Mouse (Mus musculus) heart, postnatal 36 days (tissue): ENCODE data around the gene Olfr1196. TPM values are rescaled to one million over a fixed set of nuclear protein-coding genes. Genes with fewer than 3 reads are reported as not detected.
"Not testable (repeated sequence)": the region's sequence is repeated elsewhere in the genome, so short reads cannot be mapped to it uniquely, and the experiment has no call there.

ENCODE experiments used
- DNase-seq, 2 experiments: peaks; one replicate each; pipeline ENCODE4 v3.0.0; 2021 to 2022
- intact Hi-C: fragments of 180-260 bp; cut with DNase I; formaldehyde crosslinking; loops from one replicate; pipeline ENCODE4 v1.15.1; 2025
- total RNA-seq, 2 experiments: library from RNA; stranded (reverse); gene quantifications; 2 replicates each; pipeline ENCODE4 v1.2.3; 2021

Gene Olfr1196
- total RNA-seq = not detected

DNA sequence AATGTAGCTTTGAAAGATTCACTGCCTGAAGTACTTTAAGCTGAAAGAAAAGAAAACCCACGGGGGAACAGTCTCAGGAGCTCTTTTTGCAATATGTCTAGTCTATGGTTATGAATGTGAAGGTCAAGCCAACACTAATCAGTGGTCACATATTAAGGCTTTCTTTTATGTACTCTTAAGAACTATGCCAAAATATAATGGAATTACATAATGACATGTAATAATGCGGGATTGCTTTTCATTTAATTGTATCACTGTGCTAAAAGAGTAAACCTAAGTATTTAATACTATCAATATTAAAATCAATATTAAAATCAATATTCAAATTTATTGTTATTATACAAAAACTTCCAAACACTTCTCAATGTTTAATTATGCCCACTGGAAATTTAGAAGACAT, at the start of gene Olfr1196:
Olfr1196 (minus strand) TSS at position 101 of the 400 bp plus-strand sequence.
- no peak for DNase-seq
- intact Hi-C loops = no loop called here

DNA sequence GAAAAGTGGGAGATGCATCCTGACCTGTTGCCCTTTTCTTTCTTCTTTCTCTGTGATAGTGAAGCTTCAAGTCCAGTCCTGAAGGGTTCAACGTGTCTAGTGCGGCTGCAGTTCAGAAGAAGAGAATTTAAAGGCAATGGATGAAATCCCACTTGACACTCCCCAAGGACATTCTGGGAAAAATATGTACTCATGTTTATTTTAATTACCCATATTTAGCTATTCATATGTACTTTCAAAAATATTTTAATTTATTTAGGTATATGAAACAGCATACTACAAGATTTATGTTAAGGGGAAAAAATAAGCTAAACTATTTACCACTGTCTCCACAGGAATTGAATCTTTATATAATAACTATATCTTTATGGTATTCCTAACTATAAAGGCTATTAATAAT, 46.9 kb upstream of the Olfr1196 start, which contains the start of gene Olfr1198:
Olfr1198 (minus strand) TSS at position 101 of the 400 bp plus-strand sequence.
- intact Hi-C loops = no loop called here
- no peak for DNase-seq

DNA sequence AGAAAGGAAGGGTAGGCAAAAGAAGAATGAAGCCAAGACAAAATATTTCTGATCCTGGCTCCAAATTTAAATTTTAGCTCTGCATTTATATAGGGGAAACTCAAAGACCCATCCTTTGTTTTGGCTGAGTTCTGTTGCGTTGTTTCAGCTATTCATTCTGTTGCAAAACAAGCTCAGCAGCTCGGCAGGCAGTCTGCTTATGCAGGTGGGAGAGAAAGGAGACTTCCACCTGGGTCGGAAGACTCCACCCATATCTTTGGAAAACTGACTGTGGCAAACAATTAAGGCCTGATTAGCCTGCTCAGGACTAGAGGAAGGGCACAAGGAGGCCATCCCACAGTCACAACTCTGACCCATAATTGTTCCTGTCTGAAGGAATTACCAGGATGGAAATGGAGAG, 39.0 kb upstream of the Olfr1196 start:
- DNase-seq = no peak
- intact Hi-C loops = no loop called here

DNA sequence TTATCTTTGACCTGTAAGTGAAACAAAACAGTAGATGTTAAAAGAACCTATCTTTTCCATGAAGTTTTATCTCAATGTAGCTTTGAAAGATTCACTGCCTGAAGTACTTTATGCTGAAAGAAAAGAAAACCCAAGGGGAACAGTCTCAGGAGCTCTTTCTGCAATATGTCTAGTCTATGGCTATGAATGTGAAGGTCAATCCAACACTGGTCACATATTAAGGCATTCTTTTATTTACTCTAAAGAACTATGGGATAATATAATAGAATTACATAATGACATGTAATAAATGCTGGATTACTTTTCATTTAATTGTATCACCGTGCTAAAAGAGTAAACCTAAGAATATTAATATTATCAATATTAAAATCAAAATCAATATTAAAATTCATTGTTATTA, 27.9 kb upstream of the Olfr1196 start, which contains the start of gene Olfr1197:
Olfr1197 (minus strand) TSS at position 101 of the 400 bp plus-strand sequence.
- intact Hi-C loops = no loop called here
- no peak for DNase-seq

DNA sequence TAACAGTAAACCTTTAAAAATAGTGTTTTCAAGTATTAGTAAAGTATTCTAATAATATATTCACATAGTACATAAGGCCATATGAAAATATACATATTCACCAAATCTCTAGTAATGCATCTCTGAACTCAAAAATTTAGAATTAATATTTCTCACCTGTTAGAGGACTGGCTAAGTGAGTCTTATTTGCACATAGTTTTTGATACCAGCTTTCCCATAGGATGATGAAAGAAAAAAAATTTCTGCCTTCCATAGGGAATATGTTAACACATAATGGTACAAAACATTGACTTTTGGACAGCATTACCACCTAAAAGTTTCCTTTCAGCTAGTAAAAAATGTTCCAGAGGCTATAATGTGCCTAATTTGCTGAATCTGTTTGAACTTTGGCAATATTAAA, 15.3 kb downstream of the Olfr1196 start, which contains the start of gene Olfr1195:
Olfr1195 (minus strand) TSS at position 101 of the 400 bp plus-strand sequence.
- DNase-seq = no peak
- intact Hi-C loops = no loop called here

DNA sequence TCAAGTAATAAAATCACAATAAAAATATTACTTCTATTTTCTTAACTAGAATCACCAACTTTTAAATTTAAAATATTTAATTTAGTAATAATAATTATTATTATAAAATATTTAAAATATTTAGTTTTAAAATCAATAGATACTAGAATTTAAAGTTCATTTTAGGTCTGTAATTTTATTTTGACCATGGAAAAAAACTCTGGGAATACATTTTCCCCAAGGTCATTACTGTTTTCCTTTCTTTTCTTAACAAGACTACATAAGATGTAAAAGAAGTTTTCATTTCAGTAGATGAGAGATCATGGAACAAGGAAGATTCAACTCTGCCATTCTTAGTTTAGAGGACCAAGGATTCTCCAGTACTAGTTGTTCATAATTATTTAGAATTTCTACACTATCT, 29.1 kb downstream of the Olfr1196 start, which contains the start of gene Olfr1193:
Olfr1193 (plus strand) TSS at position 301 of the 400 bp plus-strand sequence.
- intact Hi-C loops, DNase-seq: not testable (repeated sequence)

DNA sequence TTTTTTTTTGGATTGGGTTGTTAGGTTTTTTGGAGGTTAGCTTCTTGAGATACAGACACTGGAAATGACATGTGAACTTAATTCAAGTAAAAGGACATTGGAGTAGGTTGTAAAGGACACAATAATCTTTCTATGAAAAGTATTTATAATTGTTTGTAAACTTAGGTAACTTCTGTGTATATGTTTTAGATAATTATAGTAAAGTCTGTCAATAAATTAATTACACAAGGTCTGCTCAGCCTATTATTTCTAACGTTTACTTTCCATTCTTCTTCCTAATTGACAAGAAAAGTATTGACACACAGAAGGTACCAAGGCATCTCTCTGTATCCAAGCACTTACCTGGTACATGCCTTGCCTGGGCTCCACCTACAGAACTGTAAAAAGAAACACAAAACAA, 56.2 kb downstream of the Olfr1196 start, which contains the start of gene Olfr1192-ps1:
Olfr1192-ps1 (plus strand) TSS at position 301 of the 400 bp plus-strand sequence.
- intact Hi-C loops = no loop called here
- no peak for DNase-seq

Other genes starting within 250 kb of the Olfr1196 start
- gene Olfr1183, start 249.7 kb downstream of the Olfr1196 start, total RNA-seq = not detected
- gene Olfr1184, start 221.0 kb downstream of the Olfr1196 start, total RNA-seq = not detected
- not detected for gene Olfr1185-ps1, start 211.3 kb downstream of the Olfr1196 start, total RNA-seq
- gene Olfr1186, start 186.0 kb downstream of the Olfr1196 start, total RNA-seq = not detected
- gene Olfr1188, start 147.7 kb downstream of the Olfr1196 start, total RNA-seq = not detected
- gene Olfr1189, start 118.1 kb downstream of the Olfr1196 start, total RNA-seq = not detected
- not detected for gene Olfr1191-ps1, start 64.1 kb downstream of the Olfr1196 start, total RNA-seq
- not detected for gene Olfr1192-ps1, start 56.1 kb downstream of the Olfr1196 start, total RNA-seq
- not detected for gene Olfr1193, start 29.0 kb downstream of the Olfr1196 start, total RNA-seq
- not detected for gene Olfr1195, start 15.4 kb downstream of the Olfr1196 start, total RNA-seq
- gene Olfr1197, start 27.8 kb upstream of the Olfr1196 start, total RNA-seq = not detected
- not detected for gene Olfr1198, start 46.8 kb upstream of the Olfr1196 start, total RNA-seq
- gene Olfr1199, start 55.9 kb upstream of the Olfr1196 start, total RNA-seq = not detected
- gene Olfr1200, start 65.9 kb upstream of the Olfr1196 start, total RNA-seq = not detected
- gene Olfr1201, start 88.4 kb upstream of the Olfr1196 start, total RNA-seq = not detected
- gene Olfr1202, start 109.9 kb upstream of the Olfr1196 start, total RNA-seq = not detected
- not detected for gene Olfr1205, start 125.1 kb upstream of the Olfr1196 start, total RNA-seq
- gene Olfr1204, start 144.7 kb upstream of the Olfr1196 start, total RNA-seq = not detected
- gene Olfr1206, start 158.6 kb upstream of the Olfr1196 start, total RNA-seq = not detected
- not detected for gene Olfr1208, start 197.7 kb upstream of the Olfr1196 start, total RNA-seq
- not detected for gene Olfr1209, start 210.6 kb upstream of the Olfr1196 start, total RNA-seq
- not detected for gene Olfr1211, start 233.5 kb upstream of the Olfr1196 start, total RNA-seq
- gene Olfr1212, start 249.4 kb upstream of the Olfr1196 start, total RNA-seq = not detected